ENCODE assay signal across 8 mouse cellular contexts in genomic region chrX:7376586-7376985, GRCm38 (mm10). TPM values are rescaled to one million over a fixed set of nuclear protein-coding genes. Genes with fewer than 3 reads are reported as not detected.
DNase-seq lines count a peak whose midpoint lies in the region; ATAC-seq and TF ChIP-seq lines count a peak whose summit lies in the region.

No protein-coding gene starts in this region.

- H3K36me3 ChIP-seq in E14TG2a.4 (ENCODE audit: insufficient read depth, low read length) = peaks cover 11% of the 10 kb centered on the region
- H3K36me3 ChIP-seq in forebrain, embryonic 10.5 days (replicated peaks) = peaks cover 7% of the 10 kb centered on the region
- no peaks in the 10 kb centered on the region for H3K36me3 ChIP-seq in intestine, embryonic 16.5 days (ENCODE audit: control insufficient read depth, insufficient read depth, low read length)
- no peaks in the 10 kb centered on the region for H3K36me3 ChIP-seq in midbrain, embryonic 16.5 days (ENCODE audit: control insufficient read depth, insufficient read depth, low read length)

- H3K4me3 ChIP-seq in E14TG2a.4 (replicated peaks; ENCODE audit: low read length) = peak overlapping the region; percentile 81
- H3K4me3 ChIP-seq in forebrain, embryonic 10.5 days = peak overlapping the region; percentile 65
- H3K4me3 ChIP-seq in intestine, embryonic 16.5 days (ENCODE audit: low read length) = peak overlapping the region; percentile 60
- peak overlapping the region; percentile 60 for H3K4me3 ChIP-seq in midbrain, embryonic 16.5 days (ENCODE audit: low read depth, low read length)

- 40% methylated on average over 4 of the region's 4 CpGs for WGBS in forebrain, embryonic 10.5 days
- 36% methylated on average over 4 of the region's 4 CpGs for WGBS in intestine, embryonic 16.5 days
- WGBS in midbrain, embryonic 16.5 days = 41% methylated on average over 4 of the region's 4 CpGs

- H3K27ac ChIP-seq in forebrain, embryonic 10.5 days = peak overlapping the region; percentile 89
- peak overlapping the region; percentile 8; the same call in 1 of the 2 replicates for H3K27ac ChIP-seq in intestine, embryonic 16.5 days (ENCODE audit: low read length)
- H3K27ac ChIP-seq in midbrain, embryonic 16.5 days (ENCODE audit: low read length) = peak overlapping the region; percentile 90

- H3K9me3 ChIP-seq in E14TG2a.4 (ENCODE audit: low read length) = no peaks in the 10 kb centered on the region
- no peaks in the 10 kb centered on the region for H3K9me3 ChIP-seq in forebrain, embryonic 10.5 days
- H3K9me3 ChIP-seq in intestine, embryonic 16.5 days (ENCODE audit: control insufficient read depth, low read length) = no peaks in the 10 kb centered on the region
- no peaks in the 10 kb centered on the region for H3K9me3 ChIP-seq in midbrain, embryonic 16.5 days (replicated peaks; ENCODE audit: control insufficient read depth, low read length, poor library complexity, severe bottlenecking)

- peak; percentile 17 for ATAC-seq in intestine, embryonic 16.5 days
- ATAC-seq in midbrain, embryonic 16.5 days = peak; percentile 14

- H3K9ac ChIP-seq in intestine, embryonic 16.5 days (ENCODE audit: low read depth, low read length) = peak overlapping the region; percentile 74; the same call in 1 of the 2 replicates
- peak overlapping the region; percentile 72 for H3K9ac ChIP-seq in midbrain, embryonic 16.5 days (ENCODE audit: low read depth, low read length)

- H3K4me2 ChIP-seq in intestine, embryonic 16.5 days (ENCODE audit: low read depth, low read length) = peak overlapping the region; percentile 59
- H3K4me2 ChIP-seq in midbrain, embryonic 16.5 days (ENCODE audit: low read length) = peak overlapping the region; percentile 66

- H3K4me1 ChIP-seq in E14TG2a.4 (replicated peaks; ENCODE audit: low read depth, low read length) = peaks cover 14% of the 10 kb centered on the region
- H3K4me1 ChIP-seq in forebrain, embryonic 10.5 days = peaks cover 16% of the 10 kb centered on the region
- H3K4me1 ChIP-seq in intestine, embryonic 16.5 days (ENCODE audit: control insufficient read depth, insufficient read depth, low read length) = no peaks in the 10 kb centered on the region
- peaks cover 18% of the 10 kb centered on the region for H3K4me1 ChIP-seq in midbrain, embryonic 16.5 days (ENCODE audit: control insufficient read depth, insufficient read depth, low read length)

- no peak for TF ChIP-seq CTCF in E14TG2a.4 (conservative IDR thresholded peaks at IDR 0.05; ENCODE audit: low read length)

- peaks cover 11% of the 10 kb centered on the region for H3K27me3 ChIP-seq in E14TG2a.4 (ENCODE audit: insufficient read depth, low read length)
- peaks cover 11% of the 10 kb centered on the region; the same call in 1 of the 2 replicates for H3K27me3 ChIP-seq in forebrain, embryonic 10.5 days (ENCODE audit: poor library complexity, severe bottlenecking)
- H3K27me3 ChIP-seq in intestine, embryonic 16.5 days (replicated peaks; ENCODE audit: control insufficient read depth, insufficient read depth, low read length) = no peaks in the 10 kb centered on the region
- H3K27me3 ChIP-seq in midbrain, embryonic 16.5 days (ENCODE audit: control insufficient read depth, insufficient read depth, low read depth, low read length) = no peaks in the 10 kb centered on the region

- DNase-seq in frontal cortex, postnatal 10 days (ENCODE audit: low spot score in 2 of 2) = peak; percentile 3 to 6
- no peak for DNase-seq in frontal cortex, adult 2 months (ENCODE audit: extremely low spot score in 1 of 2, low spot score in 1 of 2)
- DNase-seq in forebrain, embryonic 10.5 days (ENCODE audit: extremely low spot score, low spot score) = no peak
- DNase-seq in urinary bladder, postnatal 4 days (ENCODE audit: low spot score in 2 of 2) = no peak
- DNase-seq in yolk sac, embryonic 10.5 days (ENCODE audit: low spot score) = no peak

RNA-seq across cellular contexts. Expression of gene Usp27x, which starts 1.0 kb away (rescaled TPM):
- 5.3 and 5.9 TPM in 2 replicates for polyA plus RNA-seq in frontal cortex, adult 2 months (2012; rRNA removed)
- 0.58 and 0.88 TPM in 2 replicates for polyA plus RNA-seq in forebrain, embryonic 10.5 days (2016; fragmentation: Nextera tagmentation; extraction: Ambion mirVana)
- polyA plus RNA-seq in intestine, embryonic 16.5 days (2015; fragmentation: Nextera tagmentation; extraction: Ambion mirVana) = 0.28 and 0.34 TPM in 2 replicates
- polyA plus RNA-seq in midbrain, embryonic 16.5 days (2015; fragmentation: Nextera tagmentation; extraction: Ambion mirVana) = 2.3 and 2.5 TPM in 2 replicates

RNA-seq across cellular contexts. Expression of gene Clcn5, which starts 57.4 kb away (rescaled TPM):
- 3.9 and 4.1 TPM in 2 replicates for polyA plus RNA-seq in frontal cortex, adult 2 months (2012; rRNA removed)
- polyA plus RNA-seq in forebrain, embryonic 10.5 days (2016; fragmentation: Nextera tagmentation; extraction: Ambion mirVana) = 14.1 and 15.9 TPM in 2 replicates
- polyA plus RNA-seq in intestine, embryonic 16.5 days (2015; fragmentation: Nextera tagmentation; extraction: Ambion mirVana) = 14.5 and 20.2 TPM in 2 replicates
- 7.5 and 8.5 TPM in 2 replicates for polyA plus RNA-seq in midbrain, embryonic 16.5 days (2015; fragmentation: Nextera tagmentation; extraction: Ambion mirVana)

Comparison
In these comparisons a context has a peak if more than half of its experiments do, and no peak if none do; other contexts are left out.
1. DNase-seq: peak in frontal cortex, postnatal 10 days (2 of 2); none in frontal cortex, adult 2 months (0 of 2), forebrain, embryonic 10.5 days (single experiment), urinary bladder, postnatal 4 days (0 of 2) and yolk sac, embryonic 10.5 days (single experiment).
2. H3K27ac ChIP-seq: peak in every context shown above with its lines; median percentile 90 in midbrain, embryonic 16.5 days; 89 in forebrain, embryonic 10.5 days; 8 in intestine, embryonic 16.5 days.
3. Peak in every context shown above with its lines, with median percentiles within 50 percentile points of each other: H3K4me3 ChIP-seq.